Mouse (Mus musculus): ENCODE measurements around the gene Sos1. TPM values are rescaled to one million over a fixed set of nuclear protein-coding genes. Genes with fewer than 3 reads are reported as not detected.

Gene Sos1
- total and polyA plus RNA-seq, 3 experiments: 4.0 to 10.7 (median 4.7) TPM

GRCm38 (mm10) chr17:80420998-80421397 lies 59.3 kb downstream of the Sos1 start:
- no peak for DNase-seq (ENCODE audit: extremely low read depth)
- no peaks in the 10 kb centered on the region for H3K4me1 ChIP-seq (ENCODE audit: control insufficient read depth in 1 of 2, insufficient read depth in 2 of 2)
- TF ChIP-seq TCF12 (IDR thresholded peaks at IDR 0.05; ENCODE audit: low read depth, low read length) (no peak), RCOR1 (conservative IDR thresholded peaks at IDR 0.05; ENCODE audit: low read depth, low read length) (no peak), MAZ (IDR thresholded peaks at IDR 0.05; ENCODE audit: low read depth, low read length) (no peak), POLR2A (IDR thresholded peaks at IDR 0.05; ENCODE audit: low read depth, low read length) (no peak), HCFC1 (IDR thresholded peaks at IDR 0.05; ENCODE audit: low read depth, low read length) (no peak), GABPA (IDR thresholded peaks at IDR 0.05; ENCODE audit: insufficient replicate concordance, low read depth, low read length) (no peak), ZNF384 (IDR thresholded peaks at IDR 0.05; ENCODE audit: low read depth, low read length) (no peak), USF1 (IDR thresholded peaks at IDR 0.05; ENCODE audit: low read depth, low read length) (no peak), JUN (IDR thresholded peaks at IDR 0.05; ENCODE audit: insufficient read depth, low read depth, low read length) (no peak), TBP (conservative IDR thresholded peaks at IDR 0.05; ENCODE audit: low read depth, low read length) (no peak), NELFE (IDR thresholded peaks at IDR 0.05; ENCODE audit: low read depth, low read length) (no peak), CHD1 (IDR thresholded peaks at IDR 0.05; ENCODE audit: low read depth, low read length) (no peak), CTCF (conservative IDR thresholded peaks at IDR 0.05 in 1 of 2, IDR thresholded peaks at IDR 0.05 in 1 of 2; ENCODE audit: low read depth in 2 of 2, low read length in 2 of 2) (no peak), JUND (conservative IDR thresholded peaks at IDR 0.05; ENCODE audit: low read depth, low read length) (no peak)
- no peak overlapping the region for H3K4me3 ChIP-seq (replicated peaks in 1 of 3; ENCODE audit: low read depth in 2 of 3, low read length in 2 of 3, poor library complexity in 1 of 3)
- dilution Hi-C loops (cut with MboI; ENCODE audit: extremely low pct_ligation_motif_present, extremely low pct_unique_long_range_greater_than_20kb, low sequenced_read_pairs) (no loop called here), in situ Hi-C loops (cut with MboI; ENCODE audit: low pct_ligation_motif_present, low pct_unique_long_range_greater_than_20kb, low sequenced_read_pairs) (no loop called here)
- H3K27me3 ChIP-seq (replicated peaks): no peaks in the 10 kb centered on the region
- H3K4me2 ChIP-seq (ENCODE audit: insufficient read depth, low read depth, poor library complexity, severe bottlenecking): no peak overlapping the region
- no peak overlapping the region for H3K27ac ChIP-seq (ENCODE audit: insufficient read depth, low read depth)
- H3K36me3 ChIP-seq (replicated peaks in 1 of 2; ENCODE audit: control insufficient read depth in 1 of 2, insufficient read depth in 1 of 2, low read length in 1 of 2): peaks cover 44 to 61% of the 10 kb centered on the region in 2 experiments
- H3K79me2 ChIP-seq (replicated peaks; ENCODE audit: control insufficient read depth, extremely low read depth, insufficient read depth, poor library complexity, severe bottlenecking): no peaks in the 10 kb centered on the region; the same call in 1 of the 2 replicates
- H3K9me3 ChIP-seq (replicated peaks; ENCODE audit: low read length): no peaks in the 10 kb centered on the region
- H3K9ac ChIP-seq (ENCODE audit: insufficient read depth, low read depth): no peak overlapping the region

DNA sequence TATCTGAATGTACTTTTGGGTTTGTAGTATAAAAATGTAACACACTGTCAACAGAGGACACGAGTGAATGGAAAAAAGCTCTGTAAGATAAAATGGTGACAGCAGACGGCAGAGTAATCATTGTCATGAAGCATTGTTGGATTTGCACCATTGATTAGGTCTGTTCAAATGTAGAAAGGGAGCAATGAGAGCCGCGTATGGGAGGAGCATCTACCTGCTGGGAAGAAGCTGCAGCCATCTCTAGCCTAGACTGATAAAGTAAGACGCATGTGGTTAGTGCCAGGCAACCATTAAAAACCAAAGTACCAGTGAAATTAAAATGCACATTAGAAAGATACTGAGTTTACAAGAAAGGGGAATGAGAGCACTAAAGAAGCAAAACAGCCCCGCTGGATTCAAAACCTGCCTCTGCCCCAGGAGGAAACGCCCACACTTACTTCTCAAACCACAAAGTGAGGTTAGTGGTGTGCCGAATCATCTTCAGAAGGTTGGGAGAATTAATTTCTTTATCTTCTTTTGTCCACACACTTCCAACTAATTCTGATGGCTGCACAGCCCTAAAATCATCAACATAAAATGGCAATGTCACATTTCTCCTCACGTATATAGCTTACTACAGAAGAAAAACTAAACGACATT lies 61.6 kb downstream of the Sos1 start:
- Histone ChIP-seq H3K4me1 (ENCODE audit: control insufficient read depth in 1 of 2, insufficient read depth in 2 of 2) (no peaks in the 10 kb centered on the region), H3K9ac (ENCODE audit: insufficient read depth, low read depth) (no peak overlapping the region), H3K4me3 (replicated peaks in 1 of 3; ENCODE audit: low read depth in 2 of 3, low read length in 2 of 3, poor library complexity in 1 of 3) (no peak overlapping the region), H3K4me2 (ENCODE audit: insufficient read depth, low read depth, poor library complexity, severe bottlenecking) (no peak overlapping the region), H3K27ac (ENCODE audit: insufficient read depth, low read depth) (no peak overlapping the region), H3K27me3 (replicated peaks) (no peaks in the 10 kb centered on the region), H3K36me3 (replicated peaks in 1 of 2; ENCODE audit: control insufficient read depth in 1 of 2, insufficient read depth in 1 of 2, low read length in 1 of 2) (peaks cover 55 to 73% of the 10 kb centered on the region in 2 experiments), H3K79me2 (replicated peaks; ENCODE audit: control insufficient read depth, extremely low read depth, insufficient read depth, poor library complexity, severe bottlenecking) (no peaks in the 10 kb centered on the region; the same call in 1 of the 2 replicates), H3K9me3 (replicated peaks; ENCODE audit: low read length) (no peaks in the 10 kb centered on the region)
- in situ Hi-C loops (cut with MboI; ENCODE audit: low pct_ligation_motif_present, low pct_unique_long_range_greater_than_20kb, low sequenced_read_pairs) (no loop called here), dilution Hi-C loops (cut with MboI; ENCODE audit: extremely low pct_ligation_motif_present, extremely low pct_unique_long_range_greater_than_20kb, low sequenced_read_pairs) (no loop called here)
- TF ChIP-seq ETS1 (conservative IDR thresholded peaks at IDR 0.05; ENCODE audit: low read depth, low read length) (no peak), TCF12 (IDR thresholded peaks at IDR 0.05; ENCODE audit: low read depth, low read length) (no peak), MAZ (IDR thresholded peaks at IDR 0.05; ENCODE audit: low read depth, low read length) (no peak), ZMIZ1 (IDR thresholded peaks at IDR 0.05; ENCODE audit: low read depth, low read length) (no peak), NELFE (IDR thresholded peaks at IDR 0.05; ENCODE audit: low read depth, low read length) (no peak), MAFK (IDR thresholded peaks at IDR 0.05; ENCODE audit: insufficient replicate concordance, low read length) (no peak), ZNF384 (IDR thresholded peaks at IDR 0.05; ENCODE audit: low read depth, low read length) (no peak), RCOR1 (conservative IDR thresholded peaks at IDR 0.05; ENCODE audit: low read depth, low read length) (no peak), EP300 (IDR thresholded peaks at IDR 0.05; ENCODE audit: low read length) (no peak), CHD2 (IDR thresholded peaks at IDR 0.05; ENCODE audit: low read length) (no peak)
- DNase-seq (ENCODE audit: extremely low read depth): no peak

Data from CH12.LX (cell line).